Mouse (Mus musculus): ENCODE measurements around the gene Mbl1. TPM values are rescaled to one million over a fixed set of nuclear protein-coding genes. Genes with fewer than 3 reads are reported as not detected.

Gene Mbl1
- polyA plus RNA-seq, 1 experiment from 2014 or later: not detected

Other genes starting within 250 kb of the Mbl1 start
- 90.6 and 101 TPM in 2 replicates for gene Tspan14, start 184.7 kb upstream of the Mbl1 start, polyA plus RNA-seq (2016; fragmentation: Nextera tagmentation; extraction: Ambion mirVana)
- 45.4 and 46.5 TPM in 2 replicates for gene Fam213a, start 137.7 kb upstream of the Mbl1 start, polyA plus RNA-seq (2016; fragmentation: Nextera tagmentation; extraction: Ambion mirVana)
- 0.22 and 0.30 TPM in 2 replicates for gene Dydc2, start 82.2 kb upstream of the Mbl1 start, polyA plus RNA-seq (2016; fragmentation: Nextera tagmentation; extraction: Ambion mirVana)
- not detected in 2 replicates for gene Dydc1, start 78.5 kb upstream of the Mbl1 start, polyA plus RNA-seq (2016; fragmentation: Nextera tagmentation; extraction: Ambion mirVana)
- not detected in 2 replicates for gene Mat1a, start 46.4 kb upstream of the Mbl1 start, polyA plus RNA-seq (2016; fragmentation: Nextera tagmentation; extraction: Ambion mirVana)
- not detected in 2 replicates for gene Sftpa1, start 19.7 kb upstream of the Mbl1 start, polyA plus RNA-seq (2016; fragmentation: Nextera tagmentation; extraction: Ambion mirVana)
- gene Sftpd, start 33.7 kb downstream of the Mbl1 start, polyA plus RNA-seq (2016; fragmentation: Nextera tagmentation; extraction: Ambion mirVana): not detected in 2 replicates
- gene Gm2832, start 127.3 kb downstream of the Mbl1 start, polyA plus RNA-seq (2016; fragmentation: Nextera tagmentation; extraction: Ambion mirVana): 0.15 TPM in 1 of 2 replicates, not detected in the other
- gene Gm5798, start 197.2 kb downstream of the Mbl1 start, polyA plus RNA-seq (2016; fragmentation: Nextera tagmentation; extraction: Ambion mirVana): not detected in 2 replicates
- gene Gm7945, start 234.9 kb downstream of the Mbl1 start, polyA plus RNA-seq (2016; fragmentation: Nextera tagmentation; extraction: Ambion mirVana): not detected in 2 replicates

Measured in midbrain, embryonic 10.5 days (tissue).